Mouse (Mus musculus) myocyte (in vitro differentiated cells): ENCODE results near the gene Patz1.

Experiments used
- MYOG ChIP-seq, 3 experiments: IDR thresholded peaks; one replicate each; pipeline ENCODE4 v1.6.1; 2011; ENCODE audit warnings: control low read depth in 2 of 3, low read depth in 2 of 3, mild to moderate bottlenecking in 2 of 3; ENCODE audit not compliant: insufficient read length in 2 of 3, control insufficient read depth in 1 of 3, insufficient read depth in 1 of 3
- POLR2A ChIP-seq: IDR thresholded peaks from one replicate; pipeline ENCODE4 v1.6.1; 2011; ENCODE audit warnings: low read depth, mild to moderate bottlenecking, control low read depth, moderate library complexity; ENCODE audit not compliant: insufficient read length
- POLR2AphosphoS2 ChIP-seq: IDR thresholded peaks from one replicate; pipeline ENCODE4 v1.6.1; 2011; ENCODE audit warnings: low read depth, control low read depth; ENCODE audit not compliant: insufficient read length
- USF1 ChIP-seq: IDR thresholded peaks from one replicate; pipeline ENCODE4 v1.6.1; 2011; ENCODE audit warnings: low read depth, mild to moderate bottlenecking, control low read depth, moderate library complexity

DNA sequence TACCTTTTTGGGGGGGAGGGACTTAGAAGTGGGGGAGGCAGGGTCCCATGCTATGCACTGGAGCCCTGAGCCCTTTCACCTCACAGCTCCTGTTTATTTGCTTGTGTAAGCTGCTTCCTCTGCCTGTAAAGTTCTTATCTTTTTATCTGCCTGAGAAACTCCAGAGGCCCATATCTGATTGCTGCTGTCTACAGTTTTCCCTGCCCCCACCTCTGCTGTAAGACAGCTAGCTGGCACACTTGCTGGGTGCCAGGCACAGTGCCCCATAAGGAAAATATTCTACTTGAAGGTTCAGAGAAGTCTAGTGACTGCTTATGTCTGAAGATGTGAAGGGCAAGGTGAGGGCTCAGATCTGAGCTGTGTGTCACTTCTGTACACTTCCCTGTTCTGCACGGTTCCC is 24.6 kb downstream of the Patz1 start:
- TF ChIP-seq POLR2A (no peak), USF1 (no peak), POLR2AphosphoS2 (no peak), MYOG (IDR thresholded peaks at IDR 0.05; ENCODE audit: control insufficient read depth in 1 of 3, insufficient read depth in 1 of 3, insufficient read length in 2 of 3, low read depth in 2 of 3) (no peak)
